Mouse (Mus musculus) gastrocnemius, adult 8-10 months (tissue): ENCODE data around the gene Gsta4. TPM values are rescaled to one million over a fixed set of nuclear protein-coding genes. Genes with fewer than 3 reads are reported as not detected.
"Not testable (repeated sequence)": the region's sequence is repeated elsewhere in the genome, so short reads cannot be mapped to it uniquely, and the experiment has no call there.

Source experiments
- DNase-seq, 2 experiments: peaks; one replicate each; pipeline ENCODE4 v3.0.0; 2022; ENCODE audit warnings: low spot score in 2 of 2
- total RNA-seq, 4 experiments: library from RNA; stranded (reverse); gene quantifications; 2 replicates each; pipeline ENCODE4 v1.2.4; 2022

Gsta4 gene
- total RNA-seq, 4 experiments from 2014 or later: 13.0 to 20.3 (median 17.8) TPM

GRCm38 (mm10) chr9:78229658-78230057 lies 47.1 kb downstream of the Gsta4 start:
- not testable (repeated sequence) for DNase-seq

DNA sequence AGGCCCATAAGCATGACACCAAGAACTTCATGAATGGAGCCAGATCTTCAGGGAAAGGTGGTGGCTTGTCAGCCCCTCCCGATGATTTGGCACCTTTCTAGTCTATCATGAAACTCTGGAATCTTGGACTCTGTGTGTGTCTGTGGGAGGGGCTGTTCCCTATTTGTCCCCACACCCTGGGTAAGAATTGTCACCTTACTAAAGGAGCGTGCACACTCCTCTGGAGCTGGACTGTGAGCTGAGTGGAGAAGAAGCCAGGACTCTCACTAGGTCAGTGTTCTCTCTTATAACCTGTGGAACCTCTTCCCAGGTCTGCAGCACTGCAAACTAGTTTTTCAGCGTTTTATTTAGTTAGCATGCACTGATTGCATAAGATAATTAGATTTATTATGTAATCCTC lies 47.9 kb downstream of the Gsta4 start, which contains the start of gene Gsta1:
Gsta1 (plus strand) TSS at position 196 of the 400 bp plus-strand sequence.
- not testable (repeated sequence) for DNase-seq

- not testable (repeated sequence) for DNase-seq
Observed at GRCm38 (mm10) chr9:78233121-78233695, 50.6 kb downstream of the Gsta4 start.

GRCm38 (mm10) chr9:78255683-78256470 lies 73.3 kb downstream of the Gsta4 start:
- DNase-seq: not testable (repeated sequence)

- DNase-seq: not testable (repeated sequence)
Observed at GRCm38 (mm10) chr9:78256914-78257313, 74.3 kb downstream of the Gsta4 start, which contains the start of gene Gm3776. Gene Gm3776 (plus strand): TSS chr9:78257129.

Other genes starting within 250 kb of the Gsta4 start
- not detected for gene Gcm1, start 130.8 kb upstream of the Gsta4 start, total RNA-seq
- 10 to 100 TPM; 40.0 to 46.6 (median 41.9) TPM for gene Fbxo9, start 73.7 kb upstream of the Gsta4 start, total RNA-seq
- gene Ick, start 73.6 kb upstream of the Gsta4 start, total RNA-seq: 1 to 10 TPM; 4.8 to 5.6 (median 5.1) TPM
- gene Gsta1, start 47.9 kb downstream of the Gsta4 start, total RNA-seq: not detected
- not detected for gene Gm3776, start 74.4 kb downstream of the Gsta4 start, total RNA-seq
- gene Gm10639, start 107.1 kb downstream of the Gsta4 start, total RNA-seq: under 1 TPM in 1 of 4 experiments, not detected in 3; 0.65 TPM
- not detected for gene Omt2a, start 132.0 kb downstream of the Gsta4 start, total RNA-seq
- gene Omt2b, start 144.8 kb downstream of the Gsta4 start, total RNA-seq: not detected
- not detected for gene Gsta2, start 173.0 kb downstream of the Gsta4 start, total RNA-seq
- gene Dppa5a, start 185.4 kb downstream of the Gsta4 start, total RNA-seq: not detected
- not detected for gene Ooep, start 196.0 kb downstream of the Gsta4 start, total RNA-seq
- gene Ddx43, start 213.0 kb downstream of the Gsta4 start, total RNA-seq: not detected